Mouse (Mus musculus) MEL (cell line): Measurements from ENCODE around the gene Camta1. TPM values are rescaled to one million over a fixed set of nuclear protein-coding genes. Genes with fewer than 3 reads are reported as not detected.

ENCODE experiments used
- DNase-seq: peaks from one replicate; pipeline ENCODE4 v3.0.0; 2011; ENCODE audit warnings: low read depth, low spot score
- H3K27ac ChIP-seq: 2 replicates; pipeline ENCODE4 v1.5.1; 2012; ENCODE audit warnings: low read depth, mild to moderate bottlenecking, control low read depth, low read length, moderate library complexity; ENCODE audit not compliant: control insufficient read depth
- H3K27me3 ChIP-seq, 2 experiments: fragments of 150-350 bp in 1 of 2; sonication (generic) in 1 of 2; 2 replicates each; pipeline ENCODE4 v1.6.1; 2012; ENCODE audit warnings: low read length in 2 of 2, mild to moderate bottlenecking in 2 of 2, improper control_type of control experiment in 1 of 2, moderate library complexity in 1 of 2; ENCODE audit not compliant: insufficient read depth in 2 of 2, control insufficient read depth in 1 of 2
- H3K36me3 ChIP-seq, 2 experiments: 2 replicates each; pipeline ENCODE4 v1.6.1; 2012 to 2014; ENCODE audit warnings: low read length in 2 of 2, improper control_type of control experiment in 1 of 2, inconsistent platforms in 1 of 2, mild to moderate bottlenecking in 1 of 2; ENCODE audit not compliant: insufficient read depth in 2 of 2, control insufficient read depth in 1 of 2
- H3K4me1 ChIP-seq, 2 experiments: fragments of 150-350 bp in 1 of 2; sonication (generic) in 1 of 2; 2 replicates each; pipeline ENCODE4 v1.6.1; 2012; ENCODE audit warnings: low read length in 2 of 2, improper control_type of control experiment in 1 of 2, mild to moderate bottlenecking in 1 of 2; ENCODE audit not compliant: insufficient read depth in 2 of 2, control insufficient read depth in 1 of 2
- H3K4me3 ChIP-seq, 2 experiments: fragments of 150-350 bp in 1 of 2; sonication (generic) in 1 of 2; 2 replicates each; pipeline ENCODE4 v1.5.1; 2012; ENCODE audit warnings: low read depth in 2 of 2, low read length in 2 of 2, mild to moderate bottlenecking in 2 of 2, moderate library complexity in 2 of 2, control low read depth in 1 of 2, improper control_type of control experiment in 1 of 2; ENCODE audit not compliant: control insufficient read depth in 1 of 2, insufficient read depth in 1 of 2
- H3K79me2 ChIP-seq: 2 replicates; pipeline ENCODE4 v1.6.1; 2012; ENCODE audit warnings: mild to moderate bottlenecking, low read length, moderate library complexity; ENCODE audit not compliant: control insufficient read depth, poor library complexity, insufficient read depth
- H3K9ac ChIP-seq: 2 replicates; pipeline ENCODE4 v1.6.1; 2012; ENCODE audit warnings: low read depth, mild to moderate bottlenecking, control low read depth, low read length, moderate library complexity; ENCODE audit not compliant: control insufficient read depth, poor library complexity, severe bottlenecking
- H3K9me3 ChIP-seq: fragments of 150-350 bp; sonication (generic); replicated peaks from 2 replicates; pipeline ENCODE4 v1.6.1; 2012; ENCODE audit warnings: mild to moderate bottlenecking, low read length, improper control_type of control experiment, moderate library complexity; ENCODE audit not compliant: insufficient read depth
- CHD1 ChIP-seq: IDR thresholded peaks from 2 replicates; pipeline ENCODE4 v1.6.1; 2012; ENCODE audit warnings: low read depth, mild to moderate bottlenecking, inconsistent platforms, low read length, improper control_type of control experiment
- EP300 ChIP-seq, 2 experiments: IDR thresholded peaks; 2 replicates each; pipeline ENCODE4 v1.6.1; 2011; ENCODE audit warnings: improper control_type of control experiment in 2 of 2, low read length in 2 of 2, low read depth in 1 of 2, mild to moderate bottlenecking in 1 of 2
- ETS1 ChIP-seq: IDR thresholded peaks from 2 replicates; pipeline ENCODE4 v1.6.1; 2012; ENCODE audit warnings: low read depth, mild to moderate bottlenecking, inconsistent platforms, low read length, improper control_type of control experiment, moderate library complexity
- GATA1 ChIP-seq: IDR thresholded peaks from 2 replicates; pipeline ENCODE4 v1.6.1; 2011; ENCODE audit warnings: low read depth, low read length, improper control_type of control experiment
- MAX ChIP-seq: IDR thresholded peaks from 2 replicates; pipeline ENCODE4 v1.6.1; 2011; ENCODE audit warnings: low read length, improper control_type of control experiment
- MXI1 ChIP-seq: IDR thresholded peaks from 2 replicates; pipeline ENCODE4 v1.6.1; 2011; ENCODE audit warnings: mild to moderate bottlenecking, low read depth, low read length, improper control_type of control experiment
- MYC ChIP-seq: IDR thresholded peaks from 2 replicates; pipeline ENCODE4 v1.6.1; 2011; ENCODE audit warnings: low read depth, mild to moderate bottlenecking, low read length, improper control_type of control experiment, moderate library complexity
- NRF1 ChIP-seq: IDR thresholded peaks from 2 replicates; pipeline ENCODE4 v1.6.1; 2014; ENCODE audit warnings: low read depth, mild to moderate bottlenecking, inconsistent platforms, low read length, improper control_type of control experiment, moderate library complexity; ENCODE audit not compliant: poor library complexity, insufficient read depth, severe bottlenecking
- POLR2A ChIP-seq, 2 experiments: IDR thresholded peaks; 2 replicates each; pipeline ENCODE4 v1.6.1; 2011 to 2012; ENCODE audit warnings: low read length in 2 of 2, mild to moderate bottlenecking in 2 of 2, control low read depth in 1 of 2, improper control_type of control experiment in 1 of 2, low read depth in 1 of 2, moderate library complexity in 1 of 2; ENCODE audit not compliant: control insufficient read depth in 1 of 2, insufficient read depth in 1 of 2, poor library complexity in 1 of 2
- POLR2AphosphoS2 ChIP-seq: IDR thresholded peaks from 2 replicates; pipeline ENCODE4 v1.6.1; 2011; ENCODE audit warnings: low read length, improper control_type of control experiment
- RAD21 ChIP-seq: IDR thresholded peaks from 2 replicates; pipeline ENCODE4 v1.6.1; 2011; ENCODE audit warnings: mild to moderate bottlenecking, low read depth, low read length, improper control_type of control experiment
- RCOR1 ChIP-seq: IDR thresholded peaks from 2 replicates; pipeline ENCODE4 v1.6.1; 2012; ENCODE audit warnings: low read depth, mild to moderate bottlenecking, inconsistent platforms, low read length, improper control_type of control experiment
- SMC3 ChIP-seq: IDR thresholded peaks from 2 replicates; pipeline ENCODE4 v1.6.1; 2011; ENCODE audit warnings: low read depth, low read length, improper control_type of control experiment
- TAL1 ChIP-seq: IDR thresholded peaks from 2 replicates; pipeline ENCODE4 v1.6.1; 2012; ENCODE audit warnings: mild to moderate bottlenecking, inconsistent platforms, low read length, moderate library complexity, mixed read lengths
- UBTF ChIP-seq: IDR thresholded peaks from 2 replicates; pipeline ENCODE4 v1.6.1; 2012; ENCODE audit warnings: low read depth, mild to moderate bottlenecking, inconsistent platforms, low read length, improper control_type of control experiment, moderate library complexity, borderline replicate concordance; ENCODE audit not compliant: insufficient read depth
- ZC3H11A ChIP-seq: IDR thresholded peaks from 2 replicates; pipeline ENCODE4 v1.6.1; 2012; ENCODE audit warnings: low read depth, mild to moderate bottlenecking, inconsistent platforms, low read length, improper control_type of control experiment
- polyA plus RNA-seq, 2 experiments: library from polyadenylated mRNA; stranded (reverse) in 1 of 2; unstranded in 1 of 2; fragments of >175 nt in 1 of 2; fragments of >200 nt in 1 of 2; gene quantifications; 2 replicates each; pipeline versions ENCODE4 v1.2.1 to v1.2.4; 2012; ENCODE audit warnings: low replicate concordance in 2 of 2, low read depth in 1 of 2; ENCODE audit not compliant: insufficient read length in 2 of 2, insufficient read depth in 1 of 2, missing spikeins in 1 of 2
- total RNA-seq: library from RNA; depleted of rRNA; stranded (reverse); fragments of 300-350 nt; gene quantifications from 2 replicates; pipeline ENCODE4 v1.2.3, GENCODE M21; 2012

The Camta1 gene
- total and polyA plus RNA-seq, 3 experiments: 28.2 to 87.5 TPM; not detected in 1

DNA sequence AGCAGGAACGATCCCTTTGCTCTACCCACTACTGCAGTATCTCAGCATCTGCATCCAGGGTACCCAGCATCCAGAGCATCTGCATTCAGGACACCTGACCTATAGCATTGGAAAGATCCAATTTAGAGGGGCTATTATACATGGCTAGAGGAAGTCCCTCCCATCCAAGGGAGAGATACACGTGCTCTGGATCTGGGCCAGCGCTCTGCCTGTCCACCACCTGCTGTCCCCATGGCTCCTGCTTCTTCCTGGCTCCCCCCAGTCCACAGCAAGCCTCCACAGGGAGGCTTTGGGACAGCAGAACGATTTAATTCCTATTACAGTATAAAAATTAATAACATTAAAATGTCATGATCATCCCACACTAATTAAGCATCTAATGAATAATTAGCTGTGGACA is 605.1 kb downstream of the Camta1 start:
- Histone ChIP-seq H3K27ac (no peak overlapping the region), H3K9me3 (no peaks in the 10 kb centered on the region), H3K4me1 (no peaks in the 10 kb centered on the region), H3K27me3 (no peaks in the 10 kb centered on the region), H3K9ac (no peak overlapping the region), H3K36me3 (no peaks in the 10 kb centered on the region), H3K79me2 (no peaks in the 10 kb centered on the region), H3K4me3 (no peak overlapping the region)
- TF ChIP-seq EP300 (IDR thresholded peaks at IDR 0.05; ENCODE audit: low read depth in 1 of 2, low read length in 2 of 2): no peak
- no peak for TF ChIP-seq NRF1
- TF ChIP-seq RCOR1: no peak
- TF ChIP-seq ZC3H11A: no peak
- TF ChIP-seq GATA1: no peak
- TF ChIP-seq ETS1: no peak
- no peak for TF ChIP-seq POLR2AphosphoS2
- TF ChIP-seq UBTF: no peak
- TF ChIP-seq RAD21: no peak
- DNase-seq: no peak

- Histone ChIP-seq H3K36me3 (no peaks in the 10 kb centered on the region), H3K27ac (no peak overlapping the region), H3K9me3 (no peaks in the 10 kb centered on the region), H3K4me1 (no peaks in the 10 kb centered on the region), H3K27me3 (no peaks in the 10 kb centered on the region), H3K4me3 (no peak overlapping the region), H3K79me2 (no peaks in the 10 kb centered on the region), H3K9ac (no peak overlapping the region)
- no peak for TF ChIP-seq NRF1
- TF ChIP-seq POLR2A (IDR thresholded peaks at IDR 0.05; ENCODE audit: control insufficient read depth in 1 of 2, insufficient read depth in 1 of 2, low read depth in 1 of 2, low read length in 2 of 2, poor library complexity in 1 of 2): no peak
- no peak for TF ChIP-seq CHD1
- TF ChIP-seq SMC3: no peak
- no peak for TF ChIP-seq ETS1
- TF ChIP-seq MXI1: no peak
- TF ChIP-seq GATA1: no peak
- no peak for TF ChIP-seq MYC
- TF ChIP-seq RCOR1: no peak
- TF ChIP-seq MAX: no peak
- no peak for TF ChIP-seq TAL1
- DNase-seq: no peak
Observed at GRCm38 (mm10) chr4:151250824-151251223, 610.9 kb downstream of the Camta1 start.
